Mouse (Mus musculus) lung, postnatal 36 days (tissue): ENCODE measurements around the gene Cd276.
"Not testable (repeated sequence)": the region's sequence is repeated elsewhere in the genome, so short reads cannot be mapped to it uniquely, and the experiment has no call there.

ENCODE experiments used
- DNase-seq: peaks from one replicate; pipeline ENCODE4 v3.0.0; 2022; ENCODE audit warnings: mixed read lengths

Gene Cd276

GRCm38 (mm10) chr9:58554908-58555684 is at the start of gene Cd276:
Cd276 (minus strand) TSS chr9:58555437.
- peak; percentile 74 for DNase-seq

- no peak for DNase-seq
Observed at GRCm38 (mm10) chr9:58595313-58595712, 40.1 kb upstream of the Cd276 start.

DNA sequence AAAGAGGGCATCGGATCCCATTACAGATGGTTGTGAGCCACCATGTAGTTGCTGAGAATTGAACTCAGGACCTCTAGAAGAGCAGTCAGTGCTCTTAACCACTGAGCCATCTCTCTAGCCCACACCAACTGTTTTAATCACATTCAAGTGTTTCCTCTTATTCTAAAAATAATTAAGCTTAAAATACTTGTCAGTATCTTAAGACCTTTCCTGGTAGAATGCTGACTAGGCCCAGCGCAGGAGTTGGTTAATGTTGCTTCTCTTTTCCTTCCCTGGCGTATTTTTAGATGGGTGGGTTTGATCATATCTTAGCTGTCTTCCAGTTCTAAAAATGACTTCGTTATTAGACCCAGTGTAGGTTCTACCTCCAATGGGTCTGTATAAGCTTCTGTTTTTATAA is 33.4 kb upstream of the Cd276 start:
- DNase-seq, result peak; percentile 15

DNA sequence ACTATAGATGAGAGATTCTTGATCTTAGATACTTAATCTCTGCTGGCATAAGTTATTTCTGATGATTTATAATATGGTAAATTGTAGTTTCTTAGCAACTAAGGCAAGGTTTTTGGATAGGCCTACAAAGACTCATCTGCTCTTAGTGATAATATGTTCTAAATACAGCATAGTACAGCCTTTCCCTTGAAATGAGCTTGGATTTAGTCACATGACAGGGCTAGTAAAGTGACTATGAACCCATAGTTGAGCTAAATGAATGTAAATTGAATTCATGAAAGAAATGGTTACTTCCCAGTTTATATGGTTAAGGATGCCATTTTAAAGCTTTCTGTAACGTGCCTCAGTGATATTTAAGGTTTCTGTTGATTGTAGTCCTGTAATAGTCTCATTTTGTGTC is 29.1 kb upstream of the Cd276 start:
- no peak for DNase-seq

- no peak for DNase-seq
Observed at GRCm38 (mm10) chr9:58583267-58583641, 28.0 kb upstream of the Cd276 start.

DNA sequence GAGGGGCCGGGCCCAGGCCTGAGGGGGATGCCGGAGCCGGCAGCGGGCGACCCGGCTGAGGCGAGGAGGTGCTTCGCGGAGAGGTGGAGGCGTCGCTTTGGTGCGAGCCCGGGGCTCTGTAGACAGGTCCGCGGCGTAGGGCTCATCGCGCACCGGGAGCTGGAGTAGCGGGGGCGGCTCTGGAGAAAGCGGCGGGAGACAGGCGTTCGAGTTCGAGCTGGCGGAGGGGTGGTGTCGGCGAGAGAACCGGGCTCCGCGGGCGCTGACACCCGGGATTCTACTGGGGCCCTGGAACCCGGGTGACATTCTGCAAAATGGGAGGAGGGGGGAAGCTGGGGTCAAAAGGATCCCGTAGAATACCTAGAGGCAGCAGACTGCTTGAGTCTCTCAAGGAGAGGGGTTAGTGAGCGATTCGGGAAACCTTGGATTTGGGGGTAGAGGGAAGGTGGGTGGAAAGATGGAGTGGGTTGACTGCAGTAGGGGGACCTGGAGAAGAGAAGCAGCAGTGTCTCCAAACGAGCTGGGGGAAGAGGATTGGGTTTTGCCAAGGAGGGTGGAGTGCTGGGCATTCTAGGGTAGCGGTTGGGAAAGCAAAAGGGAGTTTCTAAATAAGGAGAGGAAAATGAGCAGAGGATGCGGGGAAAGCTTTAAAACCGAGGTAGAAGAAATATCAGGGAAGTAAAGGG is 27.5 kb upstream of the Cd276 start:
- peak; percentile 46 for DNase-seq

DNA sequence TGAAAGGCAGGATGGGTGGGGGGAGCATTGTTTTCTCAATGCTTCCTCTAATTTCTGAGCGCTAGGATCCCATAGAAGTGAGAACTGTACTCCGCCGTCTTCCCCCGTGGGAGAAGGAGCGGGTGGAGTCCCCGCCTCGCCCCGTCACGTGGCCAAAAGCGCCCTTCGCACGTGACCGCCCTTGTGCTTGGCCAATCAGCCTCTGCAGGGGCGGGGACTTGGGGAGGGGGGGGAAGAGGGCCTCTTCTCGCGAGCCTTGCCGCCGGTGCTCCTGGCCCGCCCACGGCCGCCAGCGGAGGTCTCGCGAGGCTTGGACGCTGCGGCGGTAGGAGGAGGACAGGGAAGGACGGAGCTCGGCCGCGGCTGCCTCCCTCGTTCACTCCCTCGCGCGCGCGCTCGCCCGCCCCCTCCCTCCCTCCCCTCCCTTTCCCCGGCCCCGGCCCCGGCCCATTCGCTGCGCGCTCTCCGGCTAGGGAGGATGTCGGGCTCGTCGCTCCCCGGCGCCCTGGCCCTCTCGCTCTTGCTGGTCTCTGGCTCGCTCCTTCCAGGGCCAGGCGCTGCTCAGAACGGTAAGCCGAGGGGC is 26.8 kb upstream of the Cd276 start, which contains the start of gene Nptn:
Gene Nptn (plus strand): TSS at position 283 of the 583 bp plus-strand sequence.
- peak; percentile 98 for DNase-seq

DNA sequence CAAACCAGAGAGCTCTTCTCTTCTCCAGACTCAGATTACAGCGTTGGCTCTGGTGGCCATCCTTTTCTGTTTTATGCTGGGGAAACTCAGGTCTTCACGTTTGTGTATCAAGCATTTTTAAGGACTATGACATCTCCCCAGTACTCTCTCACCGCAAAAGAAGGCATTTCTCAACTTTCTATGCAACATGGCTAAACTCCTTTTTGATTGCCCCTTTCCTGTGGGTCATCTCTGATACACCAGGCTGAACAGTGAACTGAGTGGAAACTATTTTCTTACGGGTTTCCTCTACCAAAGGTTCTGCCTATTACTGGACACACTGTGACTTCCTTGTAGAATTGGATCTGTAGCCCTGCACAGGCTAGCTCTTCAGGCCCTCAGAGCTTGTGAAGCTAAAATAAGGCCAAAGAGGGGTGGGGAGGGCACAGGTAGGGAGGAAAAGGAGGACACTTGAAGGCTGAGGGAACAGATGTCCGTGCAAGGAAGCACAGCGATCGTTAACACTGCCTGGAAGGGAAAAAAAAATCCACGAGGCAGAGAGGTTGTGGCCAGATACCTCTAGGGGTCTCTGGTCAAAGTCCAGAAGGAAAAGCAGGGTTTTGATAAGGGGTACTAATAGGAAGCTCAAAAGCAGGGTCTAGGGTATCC is 26.2 kb upstream of the Cd276 start:
- no peak for DNase-seq

DNA sequence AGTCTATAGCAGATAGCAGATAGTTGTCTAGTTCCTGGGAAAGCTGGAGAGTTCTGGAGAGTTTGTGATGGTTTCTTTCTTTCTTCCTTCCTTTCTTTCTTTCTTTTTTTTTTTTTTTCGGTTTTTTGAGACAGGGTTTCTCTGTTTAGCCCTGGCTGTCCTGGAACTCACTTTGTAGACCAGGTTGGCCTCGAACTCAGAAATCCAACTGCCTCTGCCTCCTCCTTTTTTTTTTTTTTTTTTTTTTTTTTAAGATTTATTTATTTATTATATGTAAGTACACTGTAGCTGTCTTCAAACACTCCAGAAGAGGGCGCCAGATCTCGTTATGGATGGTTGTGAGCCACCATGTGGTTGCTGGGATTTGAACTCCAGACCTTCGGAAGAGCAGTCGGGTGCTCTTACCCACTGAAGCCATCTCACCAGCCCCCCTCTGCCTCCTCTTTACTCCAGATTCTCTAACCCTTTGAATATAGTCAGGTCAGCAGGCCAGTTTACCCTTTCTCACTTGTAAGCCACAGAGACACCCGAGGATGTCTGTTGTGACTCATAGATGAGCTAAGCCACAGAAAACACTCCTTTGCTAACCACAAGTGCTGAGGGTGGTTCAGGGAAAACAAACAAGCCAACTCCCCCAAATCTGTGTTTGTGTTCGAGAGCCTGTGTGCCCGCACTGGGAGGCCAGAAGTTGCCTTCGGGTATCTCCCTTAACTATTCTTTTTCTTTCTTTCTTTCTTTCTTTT is 25.4 kb upstream of the Cd276 start:
- DNase-seq, result peak; percentile 24

- DNase-seq, result peak; percentile 96
Observed at GRCm38 (mm10) chr9:58578669-58579068, 23.4 kb upstream of the Cd276 start.

DNA sequence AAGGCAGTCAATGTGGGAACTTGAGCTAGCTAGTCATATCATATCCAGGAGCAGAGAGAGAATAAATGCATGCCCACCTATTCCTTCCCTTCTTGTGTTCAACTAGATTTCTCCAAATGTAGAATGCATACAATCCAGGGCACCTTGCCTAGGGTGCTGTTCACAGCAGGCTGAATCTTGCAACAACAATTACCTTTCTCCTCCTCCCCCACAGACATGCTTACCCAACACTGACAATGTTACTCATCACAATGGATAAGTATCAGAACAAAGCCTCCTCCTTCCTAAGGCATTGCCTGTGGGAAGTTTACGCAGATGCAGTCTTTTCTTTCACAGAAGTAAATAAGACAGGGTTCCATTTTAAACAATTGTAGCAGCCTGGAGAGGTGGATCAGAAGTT is 15.8 kb upstream of the Cd276 start:
- no peak for DNase-seq

DNA sequence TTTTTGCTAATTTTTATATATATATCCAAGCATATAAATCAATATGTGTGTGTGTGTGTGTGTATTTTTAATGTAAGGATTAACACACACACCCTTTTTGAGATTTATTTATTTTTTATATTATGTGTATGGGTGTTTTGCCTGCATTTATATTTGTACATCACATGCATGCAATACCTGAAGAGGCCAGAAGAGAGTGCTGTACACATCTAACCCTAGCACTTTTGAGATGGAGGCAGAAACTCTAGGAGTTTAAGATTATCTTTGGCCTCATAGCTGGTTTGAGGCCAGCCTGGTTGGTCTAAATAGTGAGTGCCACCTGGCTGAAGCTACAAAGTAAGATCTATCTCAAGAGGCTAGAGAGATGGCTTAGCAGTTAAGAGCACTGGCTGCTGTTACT is 12.4 kb upstream of the Cd276 start:
- DNase-seq, result peak; percentile 56

- not testable (repeated sequence) for DNase-seq
Observed at GRCm38 (mm10) chr9:58565945-58566344, 10.7 kb upstream of the Cd276 start.

DNA sequence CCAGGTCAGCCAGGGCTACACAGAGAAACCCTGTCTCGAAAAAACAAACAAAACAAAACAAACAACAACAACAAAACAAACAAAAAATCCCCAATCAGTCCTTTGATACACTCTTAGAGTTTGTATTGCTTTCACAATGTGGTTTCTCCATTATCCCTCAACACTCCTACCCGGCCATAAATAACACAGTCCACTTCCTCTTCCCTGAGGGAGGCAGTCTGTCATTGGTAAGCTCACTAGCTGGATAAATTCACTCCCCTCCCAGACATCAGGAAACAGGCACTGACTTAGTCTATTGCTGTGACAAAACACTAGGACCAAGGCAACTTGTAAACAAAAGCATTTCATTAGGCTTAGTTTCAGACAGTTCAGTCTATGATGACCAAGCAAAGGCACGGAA is 5.0 kb upstream of the Cd276 start:
- no peak for DNase-seq

DNA sequence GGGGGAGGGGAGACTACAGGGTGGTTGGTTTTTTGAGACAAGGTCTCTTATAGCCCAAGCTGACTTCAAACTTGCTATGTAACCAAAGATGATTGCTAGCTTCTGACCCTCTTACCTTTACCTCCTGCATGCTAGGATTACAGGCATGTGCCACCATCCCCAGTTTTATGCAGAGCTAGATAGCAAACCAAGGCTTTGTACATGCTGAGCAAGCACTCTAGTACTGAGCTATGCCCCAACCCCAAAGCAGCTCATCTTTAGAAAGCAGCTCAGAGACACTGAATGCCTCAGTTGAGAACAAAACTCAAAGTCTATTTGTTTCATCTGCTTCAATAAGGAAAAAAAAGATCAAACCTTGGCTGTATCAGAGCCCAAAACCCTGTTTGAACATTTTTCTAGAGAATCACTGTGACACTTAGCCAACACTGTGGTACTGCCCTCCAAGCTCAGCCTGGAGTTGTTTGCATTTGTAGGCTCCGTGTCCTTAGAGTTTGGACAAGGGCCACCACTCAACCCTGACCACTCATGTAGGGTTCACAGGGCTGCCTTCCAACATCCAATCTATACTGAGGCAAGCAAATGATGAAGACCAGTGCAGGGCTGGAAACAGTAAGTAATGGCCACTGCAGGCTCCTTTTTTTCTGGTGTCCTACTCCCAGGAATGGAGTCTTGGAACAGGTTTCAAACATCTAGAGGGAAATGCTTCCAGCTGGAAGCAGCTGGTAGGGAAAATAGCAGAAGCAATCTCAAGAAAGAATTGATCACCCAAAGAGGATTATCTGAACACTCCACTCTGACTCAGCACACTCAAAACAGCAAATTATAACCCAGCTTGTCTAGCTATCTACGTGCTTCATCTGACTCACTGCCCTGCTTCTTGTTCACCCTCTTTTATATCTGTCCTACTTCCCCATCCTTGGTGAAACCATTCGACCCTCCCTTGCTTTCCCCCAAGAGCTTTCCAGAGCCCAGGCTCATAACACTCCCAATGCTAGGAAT is 2.5 kb upstream of the Cd276 start:
- DNase-seq, result peak; percentile 67

GRCm38 (mm10) chr9:58556627-58557026 is 1.4 kb upstream of the Cd276 start:
- DNase-seq, result no peak

DNA sequence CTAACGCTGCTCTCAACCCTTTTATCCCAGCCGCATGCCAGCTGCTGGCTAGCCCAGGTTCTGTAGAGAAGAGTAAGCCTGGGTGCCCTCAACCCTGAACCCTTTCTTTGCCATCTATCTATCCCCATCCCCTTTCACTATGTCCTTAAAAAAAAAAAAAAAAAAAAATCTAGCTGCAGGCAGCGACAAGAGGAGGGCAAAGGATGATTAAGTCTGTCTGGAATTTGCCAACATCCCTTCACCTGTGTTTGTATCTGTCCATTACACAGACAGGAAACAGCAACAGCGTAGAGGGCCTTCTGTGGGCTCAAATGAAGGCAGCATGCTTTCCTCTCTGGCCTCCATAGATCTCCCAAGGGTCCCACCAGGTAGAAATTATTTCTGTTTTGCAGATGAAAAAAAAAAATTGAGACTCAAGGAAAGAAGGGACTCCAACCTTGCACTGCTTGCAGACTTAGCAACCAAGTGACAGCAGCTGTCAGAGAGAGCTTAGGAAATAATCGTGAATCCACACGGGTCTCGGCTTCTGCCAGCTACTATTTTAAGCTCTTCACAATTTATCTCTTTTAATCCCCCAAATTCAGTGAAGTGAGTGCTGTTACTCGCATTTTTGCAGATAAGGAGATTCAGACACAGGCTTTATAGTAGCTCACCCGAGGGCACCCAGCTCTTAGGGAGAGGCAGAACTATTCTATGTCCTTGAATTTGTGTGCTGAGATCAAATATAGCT is 613 bp upstream of the Cd276 start:
- no peak for DNase-seq

DNA sequence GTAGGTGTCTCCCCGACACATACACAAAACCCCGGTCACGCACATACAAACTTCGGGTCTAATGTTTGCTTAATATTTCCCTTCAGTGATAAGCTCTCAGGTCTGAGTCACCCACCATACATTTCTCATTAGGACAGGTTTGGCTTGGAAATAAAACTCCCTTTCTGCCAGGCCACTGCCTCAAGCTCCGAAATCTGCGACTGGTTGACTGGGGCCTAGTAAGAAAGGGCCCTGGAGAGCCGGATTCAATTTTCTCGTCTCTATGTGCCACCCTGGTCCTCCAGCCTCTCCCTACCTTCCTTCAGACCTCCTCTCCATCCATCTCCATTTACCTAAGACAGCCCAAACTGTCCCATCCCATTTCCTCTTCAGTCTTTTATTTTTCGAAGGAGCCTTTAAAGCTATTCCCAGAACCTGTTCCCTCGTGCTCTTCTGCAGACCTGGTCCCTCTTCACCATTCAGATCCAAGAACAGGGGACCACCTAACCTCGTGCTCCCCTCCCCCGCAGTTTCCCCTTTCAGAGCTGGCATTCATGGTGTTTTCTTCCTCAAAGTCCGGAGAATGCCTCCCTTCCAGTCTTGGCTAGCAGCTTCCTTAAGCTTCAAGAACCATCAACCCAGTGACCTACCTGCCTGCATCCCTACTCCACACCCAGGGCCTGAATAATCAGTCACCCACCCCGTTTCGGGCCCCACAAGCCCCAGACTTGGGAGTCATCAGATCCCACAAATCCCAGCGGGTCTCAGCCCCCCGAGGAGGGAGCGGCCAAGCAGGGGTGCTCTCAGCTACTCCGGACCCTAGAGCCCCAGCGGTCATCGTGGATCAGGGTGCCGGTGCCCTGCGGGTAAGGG is 955 bp downstream of the Cd276 start:
- DNase-seq, result no peak

DNA sequence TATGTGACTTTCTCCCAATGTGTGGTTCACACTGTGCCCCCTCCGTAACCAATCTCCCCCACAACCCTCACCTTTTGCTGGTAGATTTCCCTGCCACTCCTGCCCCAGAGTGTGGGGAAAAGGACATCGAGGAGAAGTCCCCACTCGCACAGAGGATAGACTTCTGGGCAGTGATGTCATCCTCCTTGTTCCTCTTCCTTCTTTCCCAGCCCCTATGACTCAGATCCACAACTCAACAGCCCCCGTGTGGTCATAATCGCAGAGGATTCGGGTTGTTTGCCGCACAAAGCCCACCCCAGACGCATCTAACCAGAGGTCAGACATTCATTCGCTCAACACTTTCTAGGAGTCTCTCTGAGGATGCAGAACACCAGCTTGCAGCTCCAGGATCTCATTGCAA is 3.2 kb downstream of the Cd276 start:
- DNase-seq, result no peak

- DNase-seq, result no peak
Observed at GRCm38 (mm10) chr9:58550928-58551327, 4.3 kb downstream of the Cd276 start.
